Mouse (Mus musculus): Measurements from ENCODE around the gene Vgll4.

- TF ChIP-seq CTCF (IDR thresholded peaks at IDR 0.05; ENCODE audit: low read depth) (no peak), EP300 (IDR thresholded peaks at IDR 0.05; ENCODE audit: low read depth) (no peak)
Measured at GRCm38 (mm10) chr6:114997471-114997870, 27.7 kb upstream of the Vgll4 start.

Measured in liver, embryonic 14.5 days (tissue).